Mouse (Mus musculus) G1E-ER4 (cell line): ENCODE measurements around the gene Bahcc1. TPM values are rescaled to one million over a fixed set of nuclear protein-coding genes. Genes with fewer than 3 reads are reported as not detected.

ENCODE experiments used
- GATA1 ChIP-seq: IDR thresholded peaks from one replicate; pipeline ENCODE4 v1.8.0; 2012; ENCODE audit warnings: low read length, inconsistent platforms
- polyA plus RNA-seq: library from polyadenylated mRNA; stranded (reverse); fragments of >175 nt; gene quantifications from 2 replicates; pipeline ENCODE4 v1.2.3, GENCODE M21; 2012

The Bahcc1 gene
- polyA plus RNA-seq, 1 experiment, result 0.12 TPM

DNA sequence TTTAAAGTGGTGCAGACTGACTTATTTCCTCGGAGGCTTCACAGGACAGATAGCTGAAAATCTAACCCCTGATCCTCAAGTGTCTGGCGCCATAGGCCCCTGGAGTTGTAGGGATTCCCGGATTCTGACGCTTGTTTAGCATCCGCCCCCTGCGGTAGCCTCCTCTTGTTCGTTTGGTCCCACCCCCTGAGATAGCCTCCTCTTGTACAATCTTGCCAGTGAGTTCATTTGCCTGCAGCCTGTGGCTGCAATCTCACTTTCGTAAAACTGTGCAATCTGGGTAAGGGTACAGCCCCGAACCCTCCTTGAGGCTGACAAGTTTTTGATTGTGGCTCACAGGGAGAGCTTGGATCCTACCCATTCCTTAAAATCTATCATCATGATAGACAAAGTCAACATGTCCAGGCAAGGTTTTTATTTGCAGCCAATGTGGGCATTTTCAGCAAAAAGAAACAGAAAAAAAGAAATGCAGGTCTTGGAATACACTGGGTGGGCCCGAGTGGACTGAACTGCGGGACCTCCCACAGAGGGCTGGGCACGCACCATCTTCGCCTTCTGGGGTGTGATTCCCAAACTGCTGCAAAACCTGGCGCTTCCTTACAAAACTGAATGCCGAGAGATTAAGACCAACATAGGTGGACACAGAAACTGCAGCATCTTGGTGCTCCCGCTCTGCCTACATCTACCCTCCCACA is 82.1 kb downstream of the Bahcc1 start:
- no peak for TF ChIP-seq GATA1

DNA sequence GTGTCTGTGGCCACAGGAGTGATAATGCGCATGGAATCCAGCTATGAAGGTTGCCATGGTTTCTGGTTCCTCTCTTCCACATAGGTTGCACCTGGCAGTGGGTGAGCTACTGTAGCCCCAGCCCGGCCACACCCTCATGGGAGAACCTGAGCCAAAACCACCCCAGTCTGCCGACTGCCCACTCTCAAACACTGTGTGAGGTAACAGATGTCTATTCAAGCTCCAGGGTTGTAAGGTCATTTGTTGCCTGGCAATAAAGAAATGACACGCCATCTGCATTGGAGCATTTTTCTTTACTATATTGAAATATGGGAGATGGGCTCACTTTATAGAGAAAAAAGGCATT is 82.6 kb downstream of the Bahcc1 start:
- TF ChIP-seq GATA1, result no peak

DNA sequence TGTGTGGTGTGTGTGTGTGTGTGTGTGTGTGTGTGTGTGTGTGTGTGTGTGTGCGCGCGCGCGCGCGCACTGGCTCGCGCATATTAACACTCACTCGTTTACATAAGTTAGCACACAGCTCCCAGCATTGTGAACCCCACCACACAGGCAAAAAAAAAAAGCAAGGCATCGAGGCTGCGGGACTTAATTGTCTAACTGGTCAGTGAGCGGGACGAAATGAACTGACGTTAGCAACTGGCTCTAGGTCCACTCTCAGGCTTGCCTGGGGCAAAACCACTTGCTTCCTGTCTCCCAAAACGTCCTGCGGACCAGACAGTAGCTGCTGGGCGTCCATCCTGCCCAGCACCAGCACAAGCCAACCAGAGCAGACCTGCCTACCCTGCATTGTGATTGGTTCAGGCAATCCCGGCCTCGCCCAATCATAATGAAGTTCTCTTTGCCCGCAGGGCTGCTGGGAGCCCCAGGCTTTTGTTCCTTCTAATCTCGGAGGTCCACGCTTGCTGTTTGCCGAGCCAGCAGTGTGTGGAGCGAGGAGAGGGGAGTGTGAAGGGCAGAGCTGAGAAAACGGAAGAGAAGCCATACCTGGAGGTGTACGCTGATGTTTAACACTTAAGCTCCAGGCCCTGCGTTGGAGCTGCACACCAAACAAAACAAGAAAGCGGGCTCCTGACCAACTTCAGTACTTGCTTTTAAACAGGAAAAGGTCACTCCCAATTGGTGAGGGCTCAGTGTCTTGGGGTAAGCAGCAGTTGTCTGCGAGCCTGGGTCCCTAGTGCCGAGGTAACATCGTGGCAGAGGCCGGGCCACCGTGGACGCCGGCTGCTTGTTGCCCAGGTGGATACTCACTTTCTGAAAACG is 83.3 kb downstream of the Bahcc1 start:
- no peak for TF ChIP-seq GATA1

DNA sequence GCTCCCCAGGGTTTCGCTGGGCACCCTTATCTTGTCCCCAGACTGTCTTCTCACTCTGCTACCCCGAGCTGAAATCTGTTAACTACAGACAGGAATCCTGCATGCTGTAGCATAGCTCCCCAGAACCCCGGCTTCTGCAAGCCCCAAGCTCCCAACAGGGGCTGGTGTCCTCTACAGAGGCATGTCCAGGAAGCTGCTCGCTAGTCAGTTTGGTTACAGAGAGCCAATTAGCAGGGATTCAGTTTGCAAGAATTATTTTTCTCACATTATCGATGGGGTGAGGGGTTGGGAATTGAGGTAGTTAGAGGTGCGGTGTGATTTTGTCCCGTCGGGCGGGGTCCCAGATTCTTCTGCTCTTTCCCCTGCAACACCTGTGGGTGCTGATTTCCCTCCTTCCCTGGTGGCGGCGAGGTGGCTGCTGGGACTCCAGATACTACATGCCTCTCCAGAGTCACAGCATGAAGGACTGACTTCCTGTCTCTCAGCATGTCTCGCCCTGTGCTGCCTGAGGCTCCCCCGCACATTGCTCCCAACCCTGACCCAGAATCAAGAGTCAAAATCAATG is 84.0 kb downstream of the Bahcc1 start:
- TF ChIP-seq GATA1, result no peak

DNA sequence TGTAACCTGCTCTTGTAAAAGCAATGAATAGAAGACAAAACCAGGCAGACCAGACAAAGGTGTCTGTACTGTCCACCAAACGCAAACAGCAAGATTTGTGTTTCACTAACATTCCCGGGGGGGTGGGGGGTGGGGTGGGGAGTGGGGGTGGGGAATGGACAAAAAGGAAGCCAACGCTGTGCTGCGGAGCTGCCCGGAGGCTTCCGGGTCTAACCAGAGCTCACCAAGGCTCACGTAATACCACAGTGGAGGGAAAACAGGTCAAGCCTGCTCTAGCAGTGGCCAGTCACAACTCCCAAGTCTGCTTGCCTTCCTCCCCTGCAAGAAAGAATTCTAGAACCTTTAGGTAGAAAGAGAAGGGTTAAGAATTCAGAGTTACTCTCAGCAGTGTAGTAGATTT is 84.7 kb downstream of the Bahcc1 start:
- no peak for TF ChIP-seq GATA1

DNA sequence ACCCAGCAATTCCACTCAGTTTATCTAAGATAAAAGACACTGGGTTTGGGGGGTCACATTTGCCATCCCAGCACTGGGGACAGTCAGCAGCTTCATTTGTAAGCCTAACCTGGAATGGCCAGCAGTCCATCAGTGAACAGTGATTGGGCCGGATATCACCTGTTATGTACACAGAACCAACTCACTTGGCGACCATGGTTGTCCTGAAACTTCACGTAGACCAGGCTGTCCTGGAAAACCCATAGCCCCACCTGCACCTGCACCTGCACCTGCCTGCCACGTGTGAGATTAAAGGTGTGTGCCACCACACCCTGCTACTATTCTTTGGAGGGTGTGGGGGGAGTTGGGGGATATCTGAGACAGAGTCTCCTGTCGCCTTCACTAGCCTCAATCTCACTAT is 86.6 kb downstream of the Bahcc1 start:
- no peak for TF ChIP-seq GATA1

DNA sequence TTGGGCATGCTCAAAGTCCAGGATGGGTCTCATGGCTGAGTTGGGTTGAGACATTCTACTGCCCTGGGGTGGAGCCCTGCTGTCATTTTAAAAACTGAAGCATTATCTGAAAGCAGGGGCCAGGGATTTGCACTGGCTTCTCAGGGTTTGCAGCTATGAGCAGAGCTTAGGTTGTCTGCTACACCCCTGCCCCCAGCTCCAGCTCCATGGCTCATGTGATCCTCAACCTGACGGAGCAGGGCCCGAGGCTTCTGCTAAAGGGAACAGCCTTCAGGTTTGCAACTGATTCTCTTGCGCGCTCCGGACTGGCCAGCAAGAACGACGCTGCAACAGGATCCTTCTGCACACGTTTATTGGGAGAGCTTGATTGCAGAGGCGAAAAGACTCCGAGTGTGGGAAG is 87.4 kb downstream of the Bahcc1 start:
- no peak for TF ChIP-seq GATA1

DNA sequence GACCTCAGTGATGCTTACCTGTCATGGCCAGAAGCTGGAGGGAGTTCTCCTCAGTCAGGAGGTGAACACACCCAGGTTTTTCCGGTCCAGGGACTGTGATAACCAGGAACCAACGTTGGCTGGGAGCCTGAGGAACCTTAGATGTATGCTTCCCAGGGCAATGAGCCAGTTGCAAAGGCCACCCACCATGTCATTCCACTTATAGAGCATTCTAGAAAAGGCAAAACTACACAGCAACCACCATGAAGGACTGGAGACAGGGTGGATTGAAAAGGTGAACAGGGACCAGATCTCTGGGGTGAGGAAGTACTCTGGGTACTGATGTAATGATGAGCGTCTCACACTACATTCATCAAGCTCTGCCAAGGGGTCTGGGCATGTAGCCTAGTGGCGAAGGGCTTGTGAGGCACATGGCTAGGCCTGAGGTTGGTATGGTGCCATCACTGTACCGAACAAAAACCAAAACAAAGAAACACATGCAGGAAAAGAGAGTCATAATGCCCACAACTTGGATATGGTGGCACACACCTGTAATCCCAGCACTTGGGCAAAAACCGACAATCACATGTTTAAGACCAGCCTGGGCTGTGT is 102.8 kb downstream of the Bahcc1 start:
- TF ChIP-seq GATA1, result no peak

DNA sequence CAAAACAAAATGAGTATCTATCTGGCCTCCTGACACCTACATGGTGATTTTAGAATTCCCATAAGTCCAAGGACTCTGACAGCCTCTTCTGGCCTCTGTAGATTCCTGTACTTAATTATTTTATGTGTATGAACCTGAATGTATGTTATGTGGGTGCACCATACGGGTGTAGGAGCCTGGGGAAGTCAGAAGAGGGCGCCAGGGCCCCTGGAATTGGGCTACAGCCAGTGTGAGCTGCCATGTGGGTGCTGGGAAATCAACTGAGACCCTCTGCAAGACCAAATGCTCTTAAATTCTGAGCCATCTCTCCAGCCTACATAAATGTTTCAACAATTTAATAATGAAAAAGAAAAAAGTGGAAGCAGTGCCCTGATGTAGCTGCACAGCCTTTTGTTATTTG is 104.7 kb downstream of the Bahcc1 start:
- no peak for TF ChIP-seq GATA1

DNA sequence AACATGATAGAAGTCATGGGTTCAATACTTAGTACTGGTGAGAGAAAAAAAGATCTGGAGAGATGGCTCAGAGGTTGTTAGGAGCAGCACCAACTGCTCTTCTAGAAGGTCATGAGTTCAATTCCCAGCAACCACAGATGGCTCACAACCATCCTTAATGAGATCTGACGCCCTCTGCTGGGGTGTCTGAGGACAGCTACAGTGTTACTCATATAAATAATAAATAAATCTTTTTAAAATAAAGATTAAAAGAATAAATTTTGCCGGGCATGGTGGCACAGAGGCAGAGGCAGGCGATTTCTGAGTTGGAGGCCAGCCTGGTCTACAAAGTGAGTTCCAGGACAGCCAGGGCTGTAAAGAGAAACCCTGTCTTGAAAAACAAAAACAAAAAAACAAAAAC is 106.0 kb downstream of the Bahcc1 start:
- TF ChIP-seq GATA1, result no peak

DNA sequence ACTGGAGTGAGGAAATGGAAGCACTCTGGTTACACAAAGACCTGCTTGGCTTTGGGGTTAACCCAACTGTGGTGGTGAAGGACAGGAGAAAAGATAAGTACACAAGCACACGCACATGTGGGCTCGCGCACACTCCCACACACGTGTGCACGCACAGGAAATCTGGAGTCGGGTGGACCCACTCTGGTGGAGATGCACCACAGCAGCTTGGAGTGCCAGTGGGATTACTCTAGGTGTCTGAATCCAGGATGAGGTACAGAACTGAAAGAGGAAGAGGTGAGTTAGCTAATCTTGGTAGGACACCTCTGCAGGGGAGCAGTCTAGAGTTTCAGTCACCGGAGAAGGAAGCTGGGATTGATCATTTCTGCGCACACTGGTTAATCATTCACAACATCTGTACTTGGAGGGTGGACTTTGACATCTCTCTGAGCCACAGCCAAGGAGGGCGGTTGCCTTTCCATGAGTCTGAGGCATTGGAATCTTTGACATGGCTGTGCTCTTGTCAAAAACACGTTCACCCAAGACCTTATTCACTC is 107.3 kb downstream of the Bahcc1 start:
- TF ChIP-seq GATA1, result no peak

DNA sequence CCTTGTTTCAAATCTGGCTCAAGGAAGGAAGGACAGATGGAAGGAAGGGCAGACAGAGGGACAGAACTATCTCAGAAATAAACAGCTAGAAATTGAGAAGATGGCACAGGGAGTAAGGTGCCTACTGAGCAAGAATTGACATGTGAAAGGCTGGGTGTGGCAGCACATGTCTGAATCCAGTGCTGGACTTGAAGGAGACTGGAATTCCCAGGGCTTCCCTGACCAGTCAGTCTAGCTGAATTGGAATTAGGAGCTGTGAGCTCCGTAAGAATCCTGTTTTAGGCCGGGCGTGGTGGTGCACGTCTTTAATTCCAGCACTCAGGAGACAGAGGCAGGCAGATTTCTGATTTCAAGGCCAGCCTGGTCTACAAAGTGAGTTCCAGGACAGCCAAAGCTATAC is 108.9 kb downstream of the Bahcc1 start:
- TF ChIP-seq GATA1, result no peak

Other genes with a start within 250 kb of the Bahcc1 start
- not detected in 2 replicates for gene Aatk, start 185.8 kb upstream of the Bahcc1 start, polyA plus RNA-seq
- gene Cep131, start 146.1 kb upstream of the Bahcc1 start, polyA plus RNA-seq, result 27.4 and 34.7 TPM in 2 replicates
- gene Tepsin, start 134.2 kb upstream of the Bahcc1 start, polyA plus RNA-seq, result 21.8 and 22.2 TPM in 2 replicates
- 94.4 and 129 TPM in 2 replicates for gene Ndufaf8, start 134.0 kb upstream of the Bahcc1 start, polyA plus RNA-seq
- 88.1 and 113 TPM in 2 replicates for gene Slc38a10, start 81.6 kb upstream of the Bahcc1 start, polyA plus RNA-seq
- 103 and 191 TPM in 2 replicates for gene Actg1, start 115.6 kb downstream of the Bahcc1 start, polyA plus RNA-seq
- gene Fscn2, start 128.6 kb downstream of the Bahcc1 start, polyA plus RNA-seq, result not detected in 2 replicates
- gene Faap100, start 145.8 kb downstream of the Bahcc1 start, polyA plus RNA-seq, result 28.1 and 30.6 TPM in 2 replicates
- gene Nploc4, start 204.8 kb downstream of the Bahcc1 start, polyA plus RNA-seq, result 55.2 and 115 TPM in 2 replicates
- not detected in 2 replicates for gene Tspan10, start 209.7 kb downstream of the Bahcc1 start, polyA plus RNA-seq
- gene Pde6g, start 220.6 kb downstream of the Bahcc1 start, polyA plus RNA-seq, result 0.17 and 0.31 TPM in 2 replicates
- gene Oxld1, start 225.1 kb downstream of the Bahcc1 start, polyA plus RNA-seq, result 20.5 and 22.7 TPM in 2 replicates
- gene Ccdc137, start 225.2 kb downstream of the Bahcc1 start, polyA plus RNA-seq, result 50.2 and 76.0 TPM in 2 replicates
- gene Arl16, start 234.7 kb downstream of the Bahcc1 start, polyA plus RNA-seq, result 26.9 and 44.9 TPM in 2 replicates